Mouse (Mus musculus) liver, embryonic 13.5 days (tissue): Measurements from ENCODE around the gene Polk. TPM values are rescaled to one million over a fixed set of nuclear protein-coding genes. Genes with fewer than 3 reads are reported as not detected.

Experiments used
- ATAC-seq: fragments of 200-750 bp; cut with Nextera tagmentation; 2 replicates; pipeline ENCODE4 v1.8.0; 2017; ENCODE audit warnings: low read depth, mild to moderate bottlenecking, moderate number of reproducible peaks, moderate library complexity
- DNase-seq: peaks from one replicate; pipeline ENCODE4 v3.0.0; 2022
- H3K27ac ChIP-seq: fragments of 300-500 bp; sonication (generic); 2 replicates; pipeline ENCODE4 v1.5.1; 2015; ENCODE audit warnings: moderate library complexity, mild to moderate bottlenecking, inconsistent platforms
- H3K27me3 ChIP-seq: fragments of 300-500 bp; sonication (generic); 2 replicates; pipeline ENCODE4 v1.6.1; 2015; ENCODE audit warnings: mild to moderate bottlenecking, inconsistent platforms
- H3K36me3 ChIP-seq: fragments of 300-500 bp; sonication (generic); 2 replicates; pipeline ENCODE4 v1.6.1; 2015; ENCODE audit warnings: mild to moderate bottlenecking, inconsistent platforms
- H3K4me1 ChIP-seq: fragments of 300-500 bp; sonication (generic); replicated peaks from 2 replicates; pipeline ENCODE4 v1.6.1; 2015; ENCODE audit warnings: inconsistent platforms
- H3K4me2 ChIP-seq: fragments of 300-500 bp; sonication (generic); 2 replicates; pipeline ENCODE4 v1.6.1; 2015; ENCODE audit warnings: inconsistent platforms, mild to moderate bottlenecking, moderate library complexity
- H3K4me3 ChIP-seq: fragments of 300-500 bp; sonication (generic); replicated peaks from 2 replicates; pipeline ENCODE4 v1.5.1; 2015; ENCODE audit warnings: mild to moderate bottlenecking, inconsistent platforms
- H3K9ac ChIP-seq: fragments of 300-500 bp; sonication (generic); 2 replicates; pipeline ENCODE4 v1.6.1; 2015; ENCODE audit warnings: mild to moderate bottlenecking, inconsistent platforms
- H3K9me3 ChIP-seq: fragments of 300-500 bp; sonication (generic); replicated peaks from 2 replicates; pipeline ENCODE4 v1.6.1; 2016; ENCODE audit warnings: inconsistent platforms
- WGBS: fragments of 180-500 bp; shearing (Covaris S2); methylation state at CpG from one replicate; pipeline ENCODE4 v1.1.7; 2015; ENCODE audit not compliant: insufficient replicate concordance; 5-methylcytosine and 5-hydroxymethylcytosine counted together
- polyA plus RNA-seq: library from polyadenylated mRNA; unstranded; fragments of >200 nt; fragmentation: Nextera tagmentation; extraction: Ambion mirVana; gene quantifications from 2 replicates; pipeline ENCODE4 v1.2.1, GENCODE M21; 2015

Polk gene
- polyA plus RNA-seq, 1 experiment from 2014 or later = 3.4 TPM

DNA sequence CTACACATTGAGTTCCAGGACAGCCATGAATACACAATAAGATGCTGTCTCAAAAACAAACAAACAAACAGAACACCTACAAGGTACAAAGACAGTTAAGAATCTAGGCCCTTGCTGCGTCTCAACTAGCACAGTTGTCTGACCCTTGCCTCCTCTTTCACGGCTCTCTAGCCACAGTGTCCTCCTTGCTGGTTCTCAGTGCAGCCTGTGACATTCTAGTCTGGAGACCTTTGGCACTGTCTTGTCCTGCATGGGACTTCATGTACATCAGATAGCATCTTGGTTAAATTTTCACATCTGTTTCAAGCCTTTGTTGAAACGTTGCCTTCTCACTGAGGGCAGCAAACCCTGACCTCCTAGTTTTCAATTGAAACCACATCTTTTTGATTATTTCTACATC is 13.6 kb downstream of the Polk start:
- Histone ChIP-seq H3K4me2 (no peak overlapping the region), H3K9me3 (no peaks in the 10 kb centered on the region), H3K36me3 (peaks cover 2% of the 10 kb centered on the region; the same call in 1 of the 2 replicates), H3K27me3 (no peaks in the 10 kb centered on the region), H3K4me3 (no peak overlapping the region), H3K27ac (no peak overlapping the region), H3K4me1 (peaks cover 18% of the 10 kb centered on the region), H3K9ac (no peak overlapping the region)
- DNase-seq = no peak
- WGBS = 78% methylated on average over 3 of the region's 3 CpGs
- no peak for ATAC-seq

DNA sequence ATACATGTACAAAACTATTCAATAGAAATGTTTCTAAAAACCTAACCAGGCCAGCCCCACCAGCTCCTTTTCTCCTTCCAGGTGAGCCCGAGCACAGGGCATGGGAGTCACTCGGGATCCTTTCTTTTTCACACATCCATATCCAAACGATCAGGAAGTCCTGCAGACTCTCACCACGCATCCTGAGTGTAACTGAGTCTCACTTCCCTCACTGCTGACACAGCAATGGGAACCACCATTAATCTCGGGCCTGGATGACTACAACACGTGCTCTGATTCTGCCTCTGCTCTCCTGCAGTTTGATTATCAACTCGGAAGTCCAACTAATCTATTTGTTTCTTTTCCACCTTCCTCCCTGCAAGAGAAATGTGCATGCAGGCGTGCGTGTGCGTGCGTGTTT is 14.5 kb downstream of the Polk start:
- WGBS = 60% methylated on average over 11 of the region's 11 CpGs
- no peak for ATAC-seq
- H3K27me3 ChIP-seq = no peaks in the 10 kb centered on the region
- peaks cover 2% of the 10 kb centered on the region; the same call in 1 of the 2 replicates for H3K36me3 ChIP-seq
- H3K9ac ChIP-seq = no peak overlapping the region
- H3K4me3 ChIP-seq = no peak overlapping the region
- no peaks in the 10 kb centered on the region for H3K9me3 ChIP-seq
- no peak overlapping the region for H3K4me2 ChIP-seq
- no peak overlapping the region for H3K27ac ChIP-seq
- DNase-seq = no peak
- H3K4me1 ChIP-seq = peaks cover 18% of the 10 kb centered on the region

DNA sequence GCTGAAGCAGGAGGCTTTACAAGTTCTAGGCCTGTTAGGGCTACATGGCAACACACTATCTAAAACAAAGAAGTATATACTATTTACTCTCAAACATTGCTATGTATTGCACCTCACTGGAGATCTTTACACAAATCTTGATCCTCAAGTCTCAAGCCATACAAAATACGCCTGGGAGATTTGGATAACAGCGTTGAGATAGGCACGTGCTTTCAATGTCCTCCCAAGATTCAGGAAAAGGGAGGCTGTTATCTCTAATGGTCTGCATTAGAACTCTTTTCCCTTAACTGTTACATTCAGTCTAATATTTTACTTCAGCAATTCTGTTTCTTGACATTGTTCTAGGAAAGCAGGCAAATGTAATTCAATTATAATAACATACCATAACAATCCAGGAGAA is 15.4 kb downstream of the Polk start:
- ATAC-seq (no peak; the same call in 1 of the 2 replicates), DNase-seq (no peak)
- 27% methylated on average over 3 of the region's 3 CpGs for WGBS

DNA sequence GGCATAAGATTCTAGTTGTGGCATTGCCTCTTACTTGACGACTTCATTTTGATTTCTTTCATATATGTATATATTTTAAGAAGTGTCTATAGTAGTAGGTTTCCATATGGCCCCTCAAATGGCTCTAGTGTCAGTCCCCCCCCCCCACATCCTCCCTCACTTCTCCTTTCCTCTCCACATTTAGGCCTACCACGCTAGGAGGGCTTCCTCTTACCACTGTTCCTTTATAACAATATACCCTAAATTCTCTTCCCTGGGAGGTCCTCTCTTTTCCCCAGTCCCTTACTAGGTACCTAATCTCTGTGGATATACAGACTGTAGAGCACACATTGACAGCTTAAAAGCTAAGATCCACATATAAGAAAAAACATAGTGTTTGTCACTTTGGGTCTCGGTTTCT is 21.1 kb downstream of the Polk start:
- WGBS = 64% methylated on average over 3 of the region's 3 CpGs
- no peak for DNase-seq
- Histone ChIP-seq H3K4me1 (0 out of 2 replicates have a peak, but pooled peaks cover under 1% of the 10 kb centered on the region), H3K36me3 (no peaks in the 10 kb centered on the region), H3K9me3 (no peaks in the 10 kb centered on the region), H3K9ac (no peak overlapping the region), H3K4me2 (no peak overlapping the region), H3K27ac (no peak overlapping the region), H3K27me3 (no peaks in the 10 kb centered on the region), H3K4me3 (no peak overlapping the region)
- no peak for ATAC-seq

More for the DNA sequence above, 15.4 kb downstream of the Polk start:
- no peak overlapping the region for H3K4me3 ChIP-seq
- H3K4me1 ChIP-seq = peaks cover 18% of the 10 kb centered on the region
- peaks cover 2% of the 10 kb centered on the region; the same call in 1 of the 2 replicates for H3K36me3 ChIP-seq
- H3K4me2 ChIP-seq = no peak overlapping the region
- H3K9ac ChIP-seq = no peak overlapping the region
- no peak overlapping the region for H3K27ac ChIP-seq
- H3K27me3 ChIP-seq = no peaks in the 10 kb centered on the region
- H3K9me3 ChIP-seq = no peaks in the 10 kb centered on the region

DNA sequence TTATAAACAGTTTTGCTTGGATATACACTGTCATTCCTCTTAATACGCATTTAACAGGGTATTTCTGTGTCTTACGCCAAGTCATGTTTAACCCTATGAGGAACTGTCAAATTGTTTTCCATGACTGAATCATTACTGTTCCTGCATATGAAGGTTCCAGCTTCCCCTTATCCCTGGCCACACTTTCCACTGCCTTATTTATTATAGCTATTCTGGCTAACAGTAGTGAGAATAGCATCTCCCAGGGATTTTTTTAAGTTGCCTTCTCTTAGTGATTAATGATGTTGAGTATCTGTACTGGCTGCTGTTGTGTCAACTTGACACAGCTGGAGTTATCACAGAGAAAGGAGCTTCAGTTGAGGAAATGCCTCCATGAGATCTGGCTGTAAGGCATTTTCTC is 25.0 kb downstream of the Polk start:
- H3K36me3 ChIP-seq = no peaks in the 10 kb centered on the region
- no peak for ATAC-seq

DNA sequence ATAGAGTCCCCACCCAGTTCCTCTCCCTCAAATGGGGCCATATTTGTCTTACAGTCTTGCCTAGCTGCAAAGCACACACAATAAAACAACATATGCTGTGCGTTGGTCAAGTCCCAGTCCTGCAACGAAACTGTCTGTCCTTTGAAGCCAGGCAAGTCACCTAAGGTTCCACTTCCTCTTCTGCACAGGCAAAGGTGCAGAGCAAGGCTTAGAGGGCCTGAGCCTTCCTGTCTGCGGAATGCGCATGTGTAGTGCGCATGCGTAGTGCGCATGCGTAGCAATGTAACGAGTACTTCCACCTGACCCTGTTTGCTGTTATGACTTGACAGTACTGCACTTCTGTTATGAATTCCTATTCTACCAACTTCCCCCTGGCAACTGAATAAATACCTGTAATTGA is 26.1 kb downstream of the Polk start:
- Histone ChIP-seq H3K27ac (no peak overlapping the region), H3K4me2 (no peak overlapping the region), H3K36me3 (no peaks in the 10 kb centered on the region), H3K9ac (no peak overlapping the region), H3K4me3 (no peak overlapping the region), H3K4me1 (0 out of 2 replicates have a peak, but pooled peaks cover 7% of the 10 kb centered on the region), H3K27me3 (no peaks in the 10 kb centered on the region), H3K9me3 (no peaks in the 10 kb centered on the region)
- ATAC-seq (no peak), DNase-seq (no peak)
- 83% methylated on average over 9 of the region's 9 CpGs for WGBS

More for the DNA sequence above, 25.0 kb downstream of the Polk start:
- no peaks in the 10 kb centered on the region for H3K9me3 ChIP-seq
- H3K27me3 ChIP-seq = no peaks in the 10 kb centered on the region
- 0 out of 2 replicates have a peak, but pooled peaks cover 3% of the 10 kb centered on the region for H3K4me1 ChIP-seq
- H3K4me2 ChIP-seq = no peak overlapping the region
- no peak overlapping the region for H3K9ac ChIP-seq
- no peak for DNase-seq
- H3K4me3 ChIP-seq = no peak overlapping the region
- WGBS = 83% methylated on average over 2 of the region's 2 CpGs
- H3K27ac ChIP-seq = no peak overlapping the region

DNA sequence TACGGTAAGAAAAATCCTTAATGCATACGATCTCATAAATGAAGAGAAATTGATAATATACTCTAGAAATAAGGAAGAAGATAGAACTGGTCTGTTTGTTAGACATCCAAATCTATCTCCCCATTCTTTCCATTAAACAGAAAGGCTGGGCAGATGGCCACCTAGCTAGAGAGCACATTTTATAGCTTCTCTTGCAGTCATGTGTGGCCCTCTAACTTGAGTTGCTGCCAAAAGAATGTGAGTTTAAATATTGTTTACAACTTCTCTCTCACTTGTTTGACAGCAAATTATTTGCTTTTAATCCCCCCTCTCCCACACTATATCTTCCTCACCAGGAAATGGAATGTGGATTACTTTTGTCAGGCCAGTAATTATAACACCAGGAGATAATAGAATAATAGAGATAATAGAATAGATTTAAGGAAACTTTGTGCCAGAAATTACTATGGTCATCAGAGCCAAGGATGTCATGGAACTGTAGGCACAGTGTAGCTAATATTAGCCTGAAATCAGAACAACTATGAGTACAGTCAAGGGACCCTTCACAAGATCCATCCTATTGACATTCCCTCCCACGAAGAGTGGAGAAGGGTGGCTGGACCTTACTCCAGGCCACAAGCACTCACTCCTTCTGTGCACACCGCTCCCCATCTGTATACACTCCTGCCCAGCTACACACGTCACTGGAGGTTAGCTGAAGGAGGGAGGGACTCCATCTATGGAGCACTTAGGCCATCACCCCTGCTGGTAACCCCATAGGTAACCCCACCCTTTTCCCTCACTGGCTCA is 28.0 kb downstream of the Polk start:
- Histone ChIP-seq H3K4me1 (peaks cover 16% of the 10 kb centered on the region), H3K36me3 (no peaks in the 10 kb centered on the region), H3K4me3 (no peak overlapping the region), H3K27ac (no peak overlapping the region), H3K4me2 (no peak overlapping the region), H3K9ac (no peak overlapping the region), H3K9me3 (no peaks in the 10 kb centered on the region), H3K27me3 (no peaks in the 10 kb centered on the region)
- ATAC-seq = no peak
- no peak for DNase-seq
- WGBS = 82% methylated on average over 5 of the region's 5 CpGs

DNA sequence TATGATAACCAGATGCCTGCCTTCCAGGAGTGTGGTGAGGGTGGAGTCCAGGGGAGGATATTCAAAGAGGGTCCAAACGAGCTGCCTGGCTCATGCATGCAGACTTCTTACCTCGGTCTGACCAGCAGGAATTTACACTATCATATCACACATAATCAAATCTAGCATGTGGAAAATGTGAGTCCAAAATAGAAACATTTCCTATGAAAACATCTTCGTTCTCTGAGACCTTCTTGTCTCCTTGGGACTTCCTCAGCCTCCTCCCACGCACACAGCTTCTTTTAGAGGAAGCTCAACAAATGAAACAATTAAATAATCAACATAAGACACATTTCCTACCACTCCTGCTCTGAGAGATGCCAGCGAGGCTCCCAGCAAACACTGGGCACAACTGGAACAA is 30.5 kb downstream of the Polk start:
- 39% methylated on average over 5 of the region's 5 CpGs for WGBS
- no peak overlapping the region for H3K9ac ChIP-seq
- no peak for DNase-seq

DNA sequence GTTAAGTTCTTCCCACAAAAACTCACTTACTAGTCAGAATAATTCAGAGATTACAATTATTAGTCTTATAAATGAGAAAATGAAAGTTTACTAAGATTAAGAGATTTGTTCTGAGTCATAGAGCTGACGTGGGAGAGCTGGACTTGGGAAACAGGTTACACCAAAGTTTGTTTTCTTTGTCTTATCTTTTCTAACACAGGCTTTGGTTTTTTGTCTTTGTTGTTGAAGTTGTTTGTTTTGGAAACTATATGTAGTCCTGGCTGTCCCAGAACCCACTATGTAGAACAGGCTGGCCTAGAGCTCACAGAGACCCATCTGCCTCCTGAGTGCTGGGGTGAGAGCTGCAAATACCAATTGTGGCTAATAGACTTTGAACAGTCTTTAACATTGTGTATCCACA is 31.1 kb downstream of the Polk start:
- peaks cover 18% of the 10 kb centered on the region for H3K4me1 ChIP-seq
- H3K4me3 ChIP-seq = no peak overlapping the region
- H3K36me3 ChIP-seq = 0 out of 2 replicates have a peak, but pooled peaks cover 4% of the 10 kb centered on the region
- H3K9ac ChIP-seq = no peak overlapping the region
- no peaks in the 10 kb centered on the region for H3K27me3 ChIP-seq
- no peak for ATAC-seq
- H3K27ac ChIP-seq = no peak overlapping the region
- DNase-seq = no peak
- 46% methylated on average over 1 of the region's 1 CpGs for WGBS
- H3K9me3 ChIP-seq = no peaks in the 10 kb centered on the region
- no peak overlapping the region for H3K4me2 ChIP-seq

More for the DNA sequence above, 30.5 kb downstream of the Polk start:
- Histone ChIP-seq H3K4me3 (no peak overlapping the region), H3K4me1 (peaks cover 16% of the 10 kb centered on the region), H3K9me3 (no peaks in the 10 kb centered on the region), H3K27ac (no peak overlapping the region), H3K27me3 (no peaks in the 10 kb centered on the region), H3K36me3 (0 out of 2 replicates have a peak, but pooled peaks cover 4% of the 10 kb centered on the region), H3K4me2 (no peak overlapping the region)
- no peak for ATAC-seq

DNA sequence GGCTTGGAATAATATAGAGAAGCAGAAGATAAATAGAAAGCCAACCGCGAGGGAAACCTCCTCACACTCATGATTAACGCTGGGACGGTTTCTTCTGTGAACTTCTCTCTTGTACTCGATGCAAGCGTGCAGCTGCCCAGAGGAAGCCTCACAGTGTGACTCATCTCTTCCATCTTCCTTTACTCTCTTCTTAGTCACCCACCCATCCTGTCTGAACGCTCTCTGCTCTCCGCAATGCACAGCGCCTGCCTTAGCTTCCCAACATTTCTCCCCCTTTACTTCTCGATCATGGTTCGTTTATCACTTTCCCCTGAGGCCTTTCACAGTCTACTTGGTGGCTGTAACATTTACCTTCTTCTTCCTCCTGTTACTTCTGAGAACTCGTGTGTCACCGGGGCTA is 31.7 kb downstream of the Polk start:
- H3K4me3 ChIP-seq = no peak overlapping the region
- 0 out of 2 replicates have a peak, but pooled peaks have one; percentile 47 for ATAC-seq
- H3K4me2 ChIP-seq = no peak overlapping the region

DNA sequence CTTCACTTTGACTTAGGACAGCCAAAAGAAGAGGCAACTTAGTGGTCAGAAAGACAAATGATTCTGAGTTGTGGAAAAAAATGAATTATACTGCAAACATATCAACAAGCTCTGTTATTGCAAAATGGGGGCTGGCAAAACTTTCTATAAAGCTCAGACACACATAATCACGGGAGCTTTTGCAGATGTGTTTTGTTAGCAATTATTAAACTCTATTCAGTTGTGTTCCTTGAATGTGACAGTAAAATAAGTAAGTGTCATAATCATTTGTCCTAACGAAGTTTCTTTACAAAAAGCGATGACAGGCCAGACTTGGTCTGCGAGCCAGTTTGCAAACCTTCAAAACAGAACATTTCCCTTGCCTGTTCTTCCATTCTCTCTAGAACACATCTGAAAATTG is 34.8 kb downstream of the Polk start:
- Histone ChIP-seq H3K9ac (no peak overlapping the region), H3K27ac (no peak overlapping the region), H3K4me3 (no peak overlapping the region), H3K9me3 (no peaks in the 10 kb centered on the region), H3K36me3 (0 out of 2 replicates have a peak, but pooled peaks cover 4% of the 10 kb centered on the region), H3K4me1 (peaks cover 16% of the 10 kb centered on the region), H3K27me3 (no peaks in the 10 kb centered on the region), H3K4me2 (no peak overlapping the region)
- DNase-seq (no peak), ATAC-seq (no peak)
- WGBS = 85% methylated on average over 4 of the region's 4 CpGs

More for the DNA sequence above, 31.7 kb downstream of the Polk start:
- 22% methylated on average over 13 of the region's 13 CpGs for WGBS
- no peak for DNase-seq
- Histone ChIP-seq H3K9ac (no peak overlapping the region), H3K27me3 (no peaks in the 10 kb centered on the region), H3K4me1 (peaks cover 16% of the 10 kb centered on the region), H3K27ac (0 out of 2 replicates have a peak overlapping the region, but pooled peaks have one; percentile 24), H3K36me3 (0 out of 2 replicates have a peak, but pooled peaks cover 4% of the 10 kb centered on the region), H3K9me3 (no peaks in the 10 kb centered on the region)
